Mouse (Mus musculus): ENCODE results near the gene Gm3460.
"Not testable (repeated sequence)": the region's sequence is repeated elsewhere in the genome, so short reads cannot be mapped to it uniquely, and the experiment has no call there.

The Gm3460 gene

DNA sequence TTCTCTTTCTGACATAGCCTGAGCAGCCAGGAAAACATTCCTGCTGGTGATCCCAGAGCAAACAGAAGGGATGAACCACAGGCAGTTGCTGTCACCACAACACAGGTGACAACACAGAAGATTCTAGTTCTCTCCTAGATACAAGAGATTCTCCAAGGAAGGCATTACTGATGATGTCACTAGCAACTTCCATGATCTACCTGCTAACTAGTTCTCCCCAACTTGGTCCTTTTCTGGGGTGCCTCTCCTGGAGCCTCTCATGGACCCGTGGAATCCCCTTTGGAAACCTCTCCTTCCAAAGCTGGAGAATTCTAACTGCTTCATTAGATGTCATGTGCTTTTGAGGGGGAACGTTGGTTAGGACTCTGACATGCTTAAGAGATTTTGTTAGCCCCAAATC is at the start of gene Gm3460:
Gm3460 (minus strand) TSS at position 101 of the 400 bp plus-strand sequence.
- DNase-seq: not testable (repeated sequence)

DNA sequence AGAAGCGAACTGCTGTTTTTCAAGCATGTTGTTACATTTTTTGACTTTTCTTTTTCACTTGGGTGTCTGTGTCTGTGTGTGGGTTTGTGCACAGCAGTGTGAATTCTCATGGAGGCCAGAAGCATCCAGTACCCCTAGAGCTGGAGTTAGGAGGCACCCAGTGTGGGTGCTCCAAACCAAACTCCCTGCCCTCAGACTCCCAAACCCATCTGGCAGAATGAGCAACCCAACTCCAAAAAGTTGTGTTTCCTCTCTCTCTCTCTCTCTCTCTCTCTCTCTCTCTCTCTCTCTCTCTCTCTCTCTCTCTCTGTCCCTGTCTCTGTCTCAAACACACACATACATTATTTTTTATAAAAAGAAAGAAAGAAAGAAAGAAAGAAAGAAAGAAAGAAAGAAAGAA is 15.8 kb downstream of the Gm3460 start:
- peak; percentile 7 for DNase-seq

DNA sequence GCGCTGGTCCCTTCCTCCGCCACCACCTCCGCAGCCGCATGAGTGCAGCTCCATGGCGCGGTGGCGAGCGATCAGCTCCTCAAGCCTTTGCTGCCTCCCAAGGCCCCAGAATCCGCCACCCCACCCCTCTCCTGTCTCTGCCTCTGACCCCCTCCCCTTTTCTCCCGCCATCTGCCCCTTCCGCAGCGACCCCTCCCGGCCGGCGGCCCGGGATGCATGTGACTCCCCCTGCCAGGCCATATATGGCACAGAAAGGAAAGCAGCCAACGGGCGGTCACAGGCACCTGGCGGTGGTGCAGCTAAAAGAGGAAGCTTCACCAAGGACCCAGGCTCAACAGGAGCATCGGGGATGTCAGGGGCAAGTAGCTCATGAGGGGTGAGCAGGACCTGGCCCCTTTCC is 17.2 kb downstream of the Gm3460 start:
- peak; percentile 34 for DNase-seq

DNA sequence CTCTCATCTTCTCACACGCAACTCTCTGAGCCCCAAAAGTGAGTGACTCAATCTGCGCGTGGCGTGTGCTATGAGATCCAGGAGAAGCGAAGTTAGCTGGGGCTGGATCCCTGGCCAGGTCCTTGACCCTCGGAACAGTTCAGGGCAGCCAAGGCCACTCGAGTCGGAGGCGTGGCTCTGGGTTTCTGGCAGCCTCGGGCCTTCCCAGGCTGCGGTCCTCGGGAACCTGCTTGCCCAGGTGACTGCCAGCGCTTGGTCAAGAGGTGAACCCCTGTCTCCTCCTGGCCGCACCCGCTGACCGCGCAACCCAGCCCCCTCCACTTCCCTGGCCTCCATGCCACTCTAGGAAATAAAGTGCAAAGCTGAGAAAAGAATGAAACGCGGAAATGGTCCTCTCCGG is 17.7 kb downstream of the Gm3460 start:
- peak; percentile 3 for DNase-seq

DNA sequence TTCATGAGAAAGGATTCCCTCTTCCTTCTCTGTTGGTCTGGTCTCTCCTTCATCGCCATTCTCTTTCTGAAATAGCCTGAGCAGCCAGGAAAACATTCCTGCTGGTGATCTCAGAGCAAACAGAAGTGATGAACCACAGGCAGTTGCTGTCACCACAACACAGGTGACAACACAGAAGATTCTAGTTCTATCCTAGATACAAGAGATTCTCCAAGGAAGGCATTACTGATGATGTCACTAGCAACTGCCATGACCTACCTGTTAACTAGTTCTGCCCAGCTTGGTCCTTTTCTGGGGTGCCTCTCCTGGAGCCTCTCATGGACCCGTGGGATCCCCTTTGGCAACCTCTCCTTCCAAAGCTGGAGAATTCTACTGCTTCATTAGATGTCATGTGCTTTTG is 31.7 kb downstream of the Gm3460 start, which contains the start of gene Gm3629:
Gm3629 (minus strand) TSS at position 101 of the 400 bp plus-strand sequence.
- DNase-seq: not testable (repeated sequence)
